ENCODE assay signal across 10 mouse cellular contexts in genomic region chr10:18572581-18572980, GRCm38 (mm10). TPM values are rescaled to one million over a fixed set of nuclear protein-coding genes. Genes with fewer than 3 reads are reported as not detected.
DNase-seq lines count a peak whose midpoint lies in the region; ATAC-seq and TF ChIP-seq lines count a peak whose summit lies in the region.
"Had no signal": no experiment of that assay in that cellular context is flagged by ENCODE, and none has a peak within 500 bp of the region (broad histone marks: within the 10 kb centered on the region; RNA-seq: fewer than 3 reads in every experiment).

No protein-coding gene starts in this region.

- WGBS in kidney, postnatal 0 days = 41% methylated on average over 2 of the region's 2 CpGs

- no peak overlapping the region for H3K9ac ChIP-seq in kidney, postnatal 0 days (ENCODE audit: low read depth, low read length)
- no peak overlapping the region for H3K9ac ChIP-seq in ES-Bruce4 (ENCODE audit: low read depth, poor library complexity, severe bottlenecking)
- H3K9ac ChIP-seq: limb, embryonic 13.5 days; midbrain, embryonic 13.5 days had no signal

- no peak for TF ChIP-seq EP300 in ES-Bruce4 (IDR thresholded peaks at IDR 0.05; ENCODE audit: insufficient read depth, low read depth, low read length)

- no peak overlapping the region for H3K4me2 ChIP-seq in kidney, postnatal 0 days (ENCODE audit: low read length)
- H3K4me2 ChIP-seq: limb, embryonic 13.5 days; midbrain, embryonic 13.5 days had no signal

- peak; percentile 72 for TF ChIP-seq CTCF in kidney, postnatal 0 days (IDR thresholded peaks at IDR 0.05; ENCODE audit: low read depth)
- peak; percentile 75 for TF ChIP-seq CTCF in ES-Bruce4 (IDR thresholded peaks at IDR 0.05; ENCODE audit: low read depth, low read length)

- no peak for ATAC-seq in kidney, postnatal 0 days (replicated peaks; ENCODE audit: low FRiP score, low read depth)
- ATAC-seq: midbrain, embryonic 13.5 days had no signal

- no peak overlapping the region for H3K27ac ChIP-seq in kidney, postnatal 0 days
- H3K27ac ChIP-seq in ES-Bruce4 (ENCODE audit: insufficient read depth, low read length) = no peak overlapping the region
- H3K27ac ChIP-seq: limb, embryonic 13.5 days; midbrain, embryonic 13.5 days had no signal

- no peak overlapping the region for H3K4me3 ChIP-seq in kidney, postnatal 0 days (replicated peaks; ENCODE audit: low read depth, low read length)
- no peak overlapping the region for H3K4me3 ChIP-seq in ES-Bruce4 (ENCODE audit: low read depth, low read length)
- H3K4me3 ChIP-seq: limb, embryonic 13.5 days; midbrain, embryonic 13.5 days had no signal

- DNase-seq in kidney, postnatal 0 days (ENCODE audit: low spot score) = no peak
- no peak for DNase-seq in kidney, postnatal 14 days
- DNase-seq in A20 (ENCODE audit: low read depth, low spot score) = peak; percentile 44
- DNase-seq in induced T-regulatory cell, adult 2 months (ENCODE audit: low read depth) = peak; percentile 8
- no peak for DNase-seq in right cerebral cortex, adult 18-20 months
- no peak for DNase-seq in embryo, embryonic 10.5 days (ENCODE audit: low spot score)
- DNase-seq: cerebellum, adult 9-11 months had no signal

- H3K36me3 ChIP-seq in kidney, postnatal 0 days (ENCODE audit: insufficient read depth, low read length) = no peaks in the 10 kb centered on the region
- H3K36me3 ChIP-seq in ES-Bruce4 (ENCODE audit: control insufficient read depth, insufficient read depth, low read length, poor library complexity, severe bottlenecking) = no peaks in the 10 kb centered on the region
- H3K36me3 ChIP-seq: limb, embryonic 13.5 days; midbrain, embryonic 13.5 days had no signal

- H3K4me1 ChIP-seq in kidney, postnatal 0 days (replicated peaks; ENCODE audit: insufficient read depth, low read length) = no peaks in the 10 kb centered on the region
- H3K4me1 ChIP-seq in ES-Bruce4 (ENCODE audit: control insufficient read depth, insufficient read depth, low read length) = no peaks in the 10 kb centered on the region
- H3K4me1 ChIP-seq: limb, embryonic 13.5 days; midbrain, embryonic 13.5 days had no signal

- no peaks in the 10 kb centered on the region for H3K27me3 ChIP-seq in kidney, postnatal 0 days (ENCODE audit: insufficient read depth, low read length)
- H3K27me3 ChIP-seq in ES-Bruce4 (ENCODE audit: control insufficient read depth, insufficient read depth, low read length, poor library complexity, severe bottlenecking) = no peaks in the 10 kb centered on the region
- H3K27me3 ChIP-seq: limb, embryonic 13.5 days; midbrain, embryonic 13.5 days had no signal

- no peak for TF ChIP-seq POLR2A in ES-Bruce4 (IDR thresholded peaks at IDR 0.05; ENCODE audit: insufficient read depth, low read length)

- no peaks in the 10 kb centered on the region for H3K9me3 ChIP-seq in kidney, postnatal 0 days (replicated peaks; ENCODE audit: low read length)
- H3K9me3 ChIP-seq in ES-Bruce4 (replicated peaks; ENCODE audit: control insufficient read depth, insufficient read depth, low read length, poor library complexity, severe bottlenecking) = no peaks in the 10 kb centered on the region
- H3K9me3 ChIP-seq: limb, embryonic 13.5 days had no signal

RNA-seq across cellular contexts. Expression of gene Hebp2, which starts 26.7 kb away (rescaled TPM):
- polyA plus RNA-seq in kidney, postnatal 0 days (2015; fragmentation: Nextera tagmentation; extraction: Ambion mirVana) = 18.2 and 19.1 TPM in 2 replicates
- polyA plus RNA-seq in ES-Bruce4 (2011; ENCODE audit: insufficient read depth, insufficient read length, low read depth, missing spikeins) = 14.3 and 21.1 TPM in 2 replicates

Comparison
In these comparisons a context has a peak if more than half of its experiments do, and no peak if none do; other contexts are left out.
1. DNase-seq: peak in A20 (single experiment) and induced T-regulatory cell, adult 2 months (single experiment); none in kidney, postnatal 0 days (single experiment), kidney, postnatal 14 days (single experiment), right cerebral cortex, adult 18-20 months (single experiment) and embryo, embryonic 10.5 days (single experiment).